Mouse (Mus musculus) liver, embryonic 14.5 days (tissue): ENCODE measurements around the gene Fgf18.

Experiments used
- CTCF ChIP-seq: IDR thresholded peaks from 2 replicates; pipeline ENCODE4 v1.5.1; 2016; ENCODE audit warnings: antibody characterized with exemption, low read depth, control low read depth
- EP300 ChIP-seq: IDR thresholded peaks from 2 replicates; pipeline ENCODE4 v1.6.1; 2016; ENCODE audit warnings: antibody characterized with exemption, low read depth

DNA sequence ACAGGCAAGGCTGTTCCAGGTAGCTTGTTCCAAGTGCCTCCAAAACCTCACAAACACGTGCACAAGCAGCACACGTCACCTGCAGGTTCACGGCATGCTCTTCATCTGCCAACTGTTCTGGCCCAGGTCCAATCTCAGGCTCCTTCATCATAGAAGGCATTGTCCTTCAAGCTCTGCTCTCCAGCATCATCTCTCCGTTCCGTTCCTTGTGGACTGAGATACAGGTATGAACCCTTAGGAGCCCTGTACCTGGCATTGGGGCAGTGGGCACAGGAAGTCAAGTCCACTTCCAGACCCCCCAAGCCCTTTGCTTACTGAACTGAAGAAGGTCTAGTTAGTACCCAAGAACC, 7.1 kb downstream of the Fgf18 start:
- TF ChIP-seq CTCF (no peak), EP300 (no peak)
